Mouse (Mus musculus) spleen, adult 2 months (tissue): ENCODE results near the gene Tmem164.

Experiments
- CTCF ChIP-seq: fragments of 200-500 bp; IDR thresholded peaks from 2 replicates; pipeline ENCODE4 v1.5.1; 2011; ENCODE audit warnings: mild to moderate bottlenecking, inconsistent platforms; ENCODE audit not compliant: insufficient read depth, insufficient read length, insufficient replicate concordance; ENCODE audit errors: extremely low read depth
- POLR2A ChIP-seq: fragments of 200-500 bp; IDR thresholded peaks from 2 replicates; pipeline ENCODE4 v1.6.1; 2011; ENCODE audit warnings: low read depth, low read length, inconsistent platforms

GRCm38 (mm10) chrX:142702566-142702965 lies 21.4 kb downstream of the Tmem164 start:
- no peak for TF ChIP-seq CTCF
- no peak for TF ChIP-seq POLR2A
